Mouse (Mus musculus) embryonic facial prominence, embryonic 14.5 days (tissue): Measurements from ENCODE around the gene Amot. TPM values are rescaled to one million over a fixed set of nuclear protein-coding genes. Genes with fewer than 3 reads are reported as not detected.
A peak's percentile ranks its signal among the peaks of the same experiment; 100 is the strongest.

Experiments used
- ATAC-seq: fragments of 200-750 bp; cut with Nextera tagmentation; 2 replicates; pipeline ENCODE4 v1.8.0; 2017; ENCODE audit warnings: low read depth, moderate number of reproducible peaks, moderate TSS enrichment
- DNase-seq: peaks from one replicate; pipeline ENCODE4 v3.0.0-alpha.2; 2015; ENCODE audit warnings: low spot score
- H3K27ac ChIP-seq: fragments of 300-500 bp; sonication (generic); replicated peaks from 2 replicates; pipeline ENCODE4 v1.5.1; 2014; ENCODE audit warnings: low read depth, mild to moderate bottlenecking, low read length, moderate library complexity
- H3K27me3 ChIP-seq: fragments of 300-500 bp; sonication (generic); replicated peaks from 2 replicates; pipeline ENCODE4 v1.6.1; 2014; ENCODE audit warnings: low read length; ENCODE audit not compliant: control insufficient read depth, insufficient read depth
- H3K36me3 ChIP-seq: fragments of 300-500 bp; sonication (generic); 2 replicates; pipeline ENCODE4 v1.6.1; 2014; ENCODE audit warnings: low read length, mixed read lengths; ENCODE audit not compliant: control insufficient read depth, insufficient read depth
- H3K4me1 ChIP-seq: fragments of 300-500 bp; sonication (generic); 2 replicates; pipeline ENCODE4 v1.6.1; 2014; ENCODE audit warnings: antibody characterized with exemption, low read length; ENCODE audit not compliant: control insufficient read depth, insufficient read depth
- H3K4me2 ChIP-seq: fragments of 300-500 bp; sonication (generic); 2 replicates; pipeline ENCODE4 v1.6.1; 2014; ENCODE audit warnings: low read depth, mild to moderate bottlenecking, low read length, moderate library complexity, mixed read lengths
- H3K4me3 ChIP-seq: fragments of 300-500 bp; sonication (generic); 2 replicates; pipeline ENCODE4 v1.5.1; 2014; ENCODE audit warnings: low read depth, mild to moderate bottlenecking, low read length
- H3K9ac ChIP-seq: fragments of 300-500 bp; sonication (generic); 2 replicates; pipeline ENCODE4 v1.6.1; 2014; ENCODE audit warnings: low read depth, mild to moderate bottlenecking, low read length, moderate library complexity, mixed read lengths
- H3K9me3 ChIP-seq: fragments of 300-500 bp; sonication (generic); 2 replicates; pipeline ENCODE4 v1.6.1; 2016; ENCODE audit warnings: low read length; ENCODE audit not compliant: control insufficient read depth
- WGBS: fragments of 180-500 bp; shearing (Covaris S2); extraction: QIAGEN DNeasy Blood & Tissue Kit; methylation state at CpG from one replicate; pipeline ENCODE4 v1.1.7; 2014; 5-methylcytosine and 5-hydroxymethylcytosine counted together
- polyA plus RNA-seq: library from polyadenylated mRNA; unstranded; fragments of >200 nt; fragmentation: Nextera tagmentation; extraction: Ambion mirVana; gene quantifications from 2 replicates; pipeline ENCODE4 v1.2.1, GENCODE M21; 2014

Gene Amot
- polyA plus RNA-seq, 1 experiment from 2014 or later: 26.3 TPM

DNA sequence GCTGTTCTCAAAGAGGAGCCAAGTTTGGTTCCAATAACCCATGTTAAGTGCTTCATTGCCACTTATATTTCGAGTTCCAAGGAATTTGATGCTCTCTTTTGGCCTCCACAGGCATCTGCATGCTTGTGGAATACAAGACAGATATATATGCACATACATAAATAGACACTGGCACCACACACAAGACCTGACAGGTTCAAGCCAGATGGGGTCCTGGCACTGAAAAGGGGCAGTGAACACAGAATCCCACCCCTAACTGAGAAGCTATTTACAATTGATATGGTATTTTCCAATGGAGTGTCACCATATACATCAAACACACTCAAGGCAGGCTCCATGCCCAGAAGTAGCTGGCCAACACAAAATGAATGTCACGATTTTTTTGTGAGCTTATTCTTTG is 81.0 kb downstream of the Amot start:
- WGBS: 52% methylated on average over 2 of the region's 2 CpGs
- DNase-seq (no peak), ATAC-seq (no peak)

GRCm38 (mm10) chrX:145414319-145414718 is 90.7 kb downstream of the Amot start:
- no peak overlapping the region for H3K4me2 ChIP-seq
- H3K36me3 ChIP-seq: no peaks in the 10 kb centered on the region
- no peak for DNase-seq
- no peaks in the 10 kb centered on the region; the same call in 1 of the 2 replicates for H3K27me3 ChIP-seq
- no peak overlapping the region for H3K4me3 ChIP-seq
- H3K9me3 ChIP-seq: no peaks in the 10 kb centered on the region
- no peak overlapping the region for H3K9ac ChIP-seq
- H3K4me1 ChIP-seq: no peaks in the 10 kb centered on the region
- WGBS: 63% methylated on average over 1 of the region's 1 CpGs
- ATAC-seq: no peak
- no peak overlapping the region for H3K27ac ChIP-seq

More for the DNA sequence above, 81.0 kb downstream of the Amot start:
- H3K4me1 ChIP-seq: no peaks in the 10 kb centered on the region
- H3K27me3 ChIP-seq: no peaks in the 10 kb centered on the region; the same call in 1 of the 2 replicates
- H3K4me2 ChIP-seq: no peak overlapping the region
- no peak overlapping the region for H3K4me3 ChIP-seq
- no peak overlapping the region for H3K9ac ChIP-seq
- H3K9me3 ChIP-seq: no peaks in the 10 kb centered on the region
- H3K36me3 ChIP-seq: no peaks in the 10 kb centered on the region
- H3K27ac ChIP-seq: no peak overlapping the region

DNA sequence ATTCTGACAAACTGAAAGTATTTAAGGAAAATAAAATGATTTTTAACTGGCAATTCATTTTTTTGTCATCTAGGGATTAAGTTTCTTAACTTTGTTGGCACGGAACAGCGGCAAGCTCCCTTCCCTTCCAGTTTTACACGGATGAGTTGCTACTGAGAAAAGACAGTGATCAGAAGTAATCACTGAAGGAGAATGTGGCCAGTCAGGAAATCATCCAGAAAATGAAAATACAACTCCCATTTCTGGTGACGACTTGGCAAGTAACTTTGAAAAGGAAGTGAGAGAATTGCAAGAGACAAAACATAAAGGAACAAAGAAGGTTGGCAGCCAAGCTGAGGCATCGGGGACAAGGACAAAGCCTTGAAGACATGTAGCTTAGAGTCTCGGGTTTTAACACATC is 93.6 kb downstream of the Amot start:
- Histone ChIP-seq H3K9me3 (no peaks in the 10 kb centered on the region), H3K36me3 (no peaks in the 10 kb centered on the region), H3K27me3 (no peaks in the 10 kb centered on the region; the same call in none of the 2 replicates), H3K9ac (no peak overlapping the region), H3K4me1 (no peaks in the 10 kb centered on the region), H3K4me3 (no peak overlapping the region), H3K4me2 (no peak overlapping the region), H3K27ac (no peak overlapping the region)
- ATAC-seq: no peak
- 42% methylated on average over 6 of the region's 6 CpGs for WGBS
- DNase-seq: peak; percentile 52

DNA sequence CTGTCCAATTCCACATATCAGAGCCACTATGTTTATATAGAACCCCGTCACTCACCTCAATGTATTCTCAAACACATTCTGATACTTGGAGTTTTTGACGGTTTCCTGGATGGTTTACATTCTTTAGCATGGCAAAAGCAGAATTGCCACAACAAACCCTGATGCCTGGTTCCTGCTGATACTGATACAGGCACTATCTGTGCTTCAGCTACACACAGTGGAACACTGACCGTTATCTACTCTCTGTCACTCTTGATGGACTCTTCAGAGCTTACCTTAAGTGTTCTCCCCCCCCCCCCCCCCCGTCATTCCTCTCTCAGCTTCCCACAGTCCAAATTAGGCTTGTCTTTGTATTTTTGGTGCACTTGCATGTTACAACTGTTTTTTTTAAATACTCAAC is 98.9 kb downstream of the Amot start:
- H3K4me2 ChIP-seq: no peak overlapping the region
- WGBS: 65% methylated on average over 4 of the region's 4 CpGs

GRCm38 (mm10) chrX:145401926-145402325 is 103.1 kb downstream of the Amot start:
- Histone ChIP-seq H3K36me3 (no peaks in the 10 kb centered on the region), H3K27ac (no peak overlapping the region), H3K27me3 (peaks cover 6% of the 10 kb centered on the region; the same call in 1 of the 2 replicates), H3K4me3 (no peak overlapping the region), H3K4me1 (no peaks in the 10 kb centered on the region), H3K9ac (no peak overlapping the region), H3K4me2 (no peak overlapping the region), H3K9me3 (no peaks in the 10 kb centered on the region)
- ATAC-seq: peak; percentile 62; the same call in 1 of the 2 replicates
- WGBS: 26% methylated on average over 3 of the region's 3 CpGs
- peak; percentile 83 for DNase-seq

More for the DNA sequence above, 98.9 kb downstream of the Amot start:
- H3K27me3 ChIP-seq: peaks cover 6% of the 10 kb centered on the region
- H3K27ac ChIP-seq: no peak overlapping the region
- H3K36me3 ChIP-seq: no peaks in the 10 kb centered on the region
- no peaks in the 10 kb centered on the region for H3K4me1 ChIP-seq
- ATAC-seq (no peak), DNase-seq (no peak)
- no peak overlapping the region for H3K9ac ChIP-seq
- H3K9me3 ChIP-seq: no peaks in the 10 kb centered on the region
- no peak overlapping the region for H3K4me3 ChIP-seq

DNA sequence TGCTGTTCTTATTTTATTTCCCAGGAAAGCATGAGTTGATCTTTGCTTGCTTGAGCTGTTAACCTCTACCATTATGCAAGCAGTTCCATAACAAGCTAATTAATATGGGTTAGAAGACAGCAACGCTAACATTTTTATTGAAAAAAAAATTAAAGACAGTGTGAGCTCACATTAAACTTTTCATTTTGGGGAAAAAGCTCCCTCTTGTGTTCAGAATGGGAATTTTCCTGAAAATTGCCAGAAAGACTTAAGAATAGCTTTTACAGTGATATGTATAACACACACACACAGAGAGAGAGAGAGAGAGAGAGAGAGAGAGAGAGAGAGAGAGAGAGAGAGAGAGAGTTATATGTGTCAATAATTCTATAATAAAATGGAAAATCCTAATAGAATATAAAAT is 105.7 kb downstream of the Amot start:
- Histone ChIP-seq H3K9me3 (no peaks in the 10 kb centered on the region), H3K36me3 (no peaks in the 10 kb centered on the region), H3K9ac (no peak overlapping the region), H3K4me3 (no peak overlapping the region), H3K27ac (no peak overlapping the region), H3K4me1 (no peaks in the 10 kb centered on the region), H3K27me3 (no peaks in the 10 kb centered on the region), H3K4me2 (no peak overlapping the region)
- 20% methylated on average over 1 of the region's 1 CpGs for WGBS
- ATAC-seq (no peak), DNase-seq (peak; percentile 41)

Other genes starting within 250 kb of the Amot start
- 4.1 and 8.1 TPM in 2 replicates for gene Lhfpl1, start 156.1 kb downstream of the Amot start, polyA plus RNA-seq